Mouse (Mus musculus): ENCODE measurements around the gene Cacng4. TPM values are rescaled to one million over a fixed set of nuclear protein-coding genes. Genes with fewer than 3 reads are reported as not detected.

Cacng4 gene
- polyA plus RNA-seq, 1 experiment from 2014 or later = 39.6 TPM

GRCm38 (mm10) chr11:107796346-107796745 lies 2.0 kb upstream of the Cacng4 start:
- Histone ChIP-seq H3K27me3 (replicated peaks; ENCODE audit: control insufficient read depth, insufficient read depth, low read length) (no peaks in the 10 kb centered on the region), H3K36me3 (ENCODE audit: control insufficient read depth, insufficient read depth) (no peaks in the 10 kb centered on the region), H3K4me2 (ENCODE audit: low read length) (no peak overlapping the region), H3K27ac (ENCODE audit: low read length) (no peak overlapping the region), H3K9me3 (ENCODE audit: control insufficient read depth, low read length) (no peaks in the 10 kb centered on the region), H3K9ac (replicated peaks; ENCODE audit: low read depth, low read length) (no peak overlapping the region), H3K4me3 (replicated peaks; ENCODE audit: low read length) (no peak overlapping the region), H3K4me1 (replicated peaks; ENCODE audit: control insufficient read depth, insufficient read depth, low read length) (peaks cover 37% of the 10 kb centered on the region)
- WGBS = 36% methylated on average over 7 of the region's 7 CpGs
- no peak for ATAC-seq

- H3K27me3 ChIP-seq (replicated peaks; ENCODE audit: control insufficient read depth, insufficient read depth, low read length) = no peaks in the 10 kb centered on the region
- peak overlapping the region; percentile 92 for H3K27ac ChIP-seq (ENCODE audit: low read length)
- peak overlapping the region; percentile 89 for H3K9ac ChIP-seq (replicated peaks; ENCODE audit: low read depth, low read length)
- peaks cover 39% of the 10 kb centered on the region for H3K4me1 ChIP-seq (replicated peaks; ENCODE audit: control insufficient read depth, insufficient read depth, low read length)
- peak overlapping the region; percentile 84 for H3K4me2 ChIP-seq (ENCODE audit: low read length)
- no peak for ATAC-seq
- 2% methylated on average over 9 of the region's 9 CpGs for WGBS
- H3K4me3 ChIP-seq (replicated peaks; ENCODE audit: low read length) = peak overlapping the region; percentile 76
- no peaks in the 10 kb centered on the region for H3K9me3 ChIP-seq (ENCODE audit: control insufficient read depth, low read length)
- H3K36me3 ChIP-seq (ENCODE audit: control insufficient read depth, insufficient read depth) = no peaks in the 10 kb centered on the region
These were observed 1.2 kb upstream of the Cacng4 start for GRCm38 (mm10) chr11:107795384-107796035.

GRCm38 (mm10) chr11:107794103-107794493 lies 259 bp downstream of the Cacng4 start:
- peaks cover 35% of the 10 kb centered on the region for H3K4me1 ChIP-seq (replicated peaks; ENCODE audit: control insufficient read depth, insufficient read depth, low read length)

GRCm38 (mm10) chr11:107793200-107794102 lies 906 bp downstream of the Cacng4 start:
- Histone ChIP-seq H3K4me1 (replicated peaks; ENCODE audit: control insufficient read depth, insufficient read depth, low read length) (peaks cover 34% of the 10 kb centered on the region), H3K27ac (ENCODE audit: low read length) (peak overlapping the region; percentile 92), H3K36me3 (ENCODE audit: control insufficient read depth, insufficient read depth) (peaks cover 4% of the 10 kb centered on the region; the same call in 1 of the 2 replicates), H3K4me2 (ENCODE audit: low read length) (peak overlapping the region; percentile 84), H3K9me3 (ENCODE audit: control insufficient read depth, low read length) (no peaks in the 10 kb centered on the region), H3K27me3 (replicated peaks; ENCODE audit: control insufficient read depth, insufficient read depth, low read length) (no peaks in the 10 kb centered on the region), H3K4me3 (replicated peaks; ENCODE audit: low read length) (peak overlapping the region; percentile 76), H3K9ac (replicated peaks; ENCODE audit: low read depth, low read length) (peak overlapping the region; percentile 89)
- ATAC-seq = peak; percentile 63
- WGBS = under 1% methylated on average over 62 of the region's 64 CpGs

More at GRCm38 (mm10) chr11:107794103-107794493, 259 bp downstream of the Cacng4 start:
- peak overlapping the region; percentile 76 for H3K4me3 ChIP-seq (replicated peaks; ENCODE audit: low read length)
- H3K9ac ChIP-seq (replicated peaks; ENCODE audit: low read depth, low read length) = peak overlapping the region; percentile 89
- H3K36me3 ChIP-seq (ENCODE audit: control insufficient read depth, insufficient read depth) = peaks cover 4% of the 10 kb centered on the region; the same call in 1 of the 2 replicates
- WGBS = under 1% methylated on average over 41 of the region's 41 CpGs
- H3K9me3 ChIP-seq (ENCODE audit: control insufficient read depth, low read length) = no peaks in the 10 kb centered on the region
- peak overlapping the region; percentile 92 for H3K27ac ChIP-seq (ENCODE audit: low read length)
- H3K27me3 ChIP-seq (replicated peaks; ENCODE audit: control insufficient read depth, insufficient read depth, low read length) = no peaks in the 10 kb centered on the region
- ATAC-seq = peak; percentile 41
- peak overlapping the region; percentile 84 for H3K4me2 ChIP-seq (ENCODE audit: low read length)

GRCm38 (mm10) chr11:107792136-107792535 lies 2.2 kb downstream of the Cacng4 start:
- peaks cover 31% of the 10 kb centered on the region for H3K4me1 ChIP-seq (replicated peaks; ENCODE audit: control insufficient read depth, insufficient read depth, low read length)
- H3K9ac ChIP-seq (replicated peaks; ENCODE audit: low read depth, low read length) = no peak overlapping the region; the same call in 1 of the 2 replicates
- peak; percentile 19 for ATAC-seq
- WGBS = 4% methylated on average over 9 of the region's 9 CpGs
- H3K9me3 ChIP-seq (ENCODE audit: control insufficient read depth, low read length) = no peaks in the 10 kb centered on the region
- H3K4me3 ChIP-seq (replicated peaks; ENCODE audit: low read length) = peak overlapping the region; percentile 76
- no peaks in the 10 kb centered on the region for H3K27me3 ChIP-seq (replicated peaks; ENCODE audit: control insufficient read depth, insufficient read depth, low read length)
- H3K36me3 ChIP-seq (ENCODE audit: control insufficient read depth, insufficient read depth) = peaks cover 4% of the 10 kb centered on the region; the same call in 1 of the 2 replicates
- H3K4me2 ChIP-seq (ENCODE audit: low read length) = peak overlapping the region; percentile 84
- 0 out of 2 replicates have a peak overlapping the region, but pooled peaks have one; percentile 8 for H3K27ac ChIP-seq (ENCODE audit: low read length)

GRCm38 (mm10) chr11:107785761-107786160 lies 8.6 kb downstream of the Cacng4 start:
- 70% methylated on average over 3 of the region's 3 CpGs for WGBS
- peak; percentile 36 for ATAC-seq
- H3K4me1 ChIP-seq (replicated peaks; ENCODE audit: control insufficient read depth, insufficient read depth, low read length) = no peaks in the 10 kb centered on the region

GRCm38 (mm10) chr11:107785288-107785687 lies 9.1 kb downstream of the Cacng4 start:
- no peak overlapping the region for H3K9ac ChIP-seq (replicated peaks; ENCODE audit: low read depth, low read length)
- no peaks in the 10 kb centered on the region for H3K9me3 ChIP-seq (ENCODE audit: control insufficient read depth, low read length)
- peaks cover 4% of the 10 kb centered on the region; the same call in 1 of the 2 replicates for H3K36me3 ChIP-seq (ENCODE audit: control insufficient read depth, insufficient read depth)
- 65% methylated on average over 1 of the region's 1 CpGs for WGBS
- no peaks in the 10 kb centered on the region for H3K4me1 ChIP-seq (replicated peaks; ENCODE audit: control insufficient read depth, insufficient read depth, low read length)
- peak; percentile 26; the same call in 1 of the 2 replicates for ATAC-seq
- no peaks in the 10 kb centered on the region for H3K27me3 ChIP-seq (replicated peaks; ENCODE audit: control insufficient read depth, insufficient read depth, low read length)
- no peak overlapping the region for H3K4me2 ChIP-seq (ENCODE audit: low read length)
- no peak overlapping the region for H3K4me3 ChIP-seq (replicated peaks; ENCODE audit: low read length)
- no peak overlapping the region for H3K27ac ChIP-seq (ENCODE audit: low read length)

More at GRCm38 (mm10) chr11:107785761-107786160, 8.6 kb downstream of the Cacng4 start:
- no peak overlapping the region for H3K4me2 ChIP-seq (ENCODE audit: low read length)
- H3K9ac ChIP-seq (replicated peaks; ENCODE audit: low read depth, low read length) = no peak overlapping the region
- H3K27ac ChIP-seq (ENCODE audit: low read length) = no peak overlapping the region
- H3K9me3 ChIP-seq (ENCODE audit: control insufficient read depth, low read length) = no peaks in the 10 kb centered on the region
- H3K27me3 ChIP-seq (replicated peaks; ENCODE audit: control insufficient read depth, insufficient read depth, low read length) = no peaks in the 10 kb centered on the region
- peaks cover 4% of the 10 kb centered on the region; the same call in 1 of the 2 replicates for H3K36me3 ChIP-seq (ENCODE audit: control insufficient read depth, insufficient read depth)
- H3K4me3 ChIP-seq (replicated peaks; ENCODE audit: low read length) = no peak overlapping the region

GRCm38 (mm10) chr11:107783861-107784754 lies 10.2 kb downstream of the Cacng4 start:
- Histone ChIP-seq H3K4me1 (replicated peaks; ENCODE audit: control insufficient read depth, insufficient read depth, low read length) (peaks cover 6% of the 10 kb centered on the region), H3K27ac (ENCODE audit: low read length) (no peak overlapping the region), H3K4me3 (replicated peaks; ENCODE audit: low read length) (no peak overlapping the region), H3K9ac (replicated peaks; ENCODE audit: low read depth, low read length) (no peak overlapping the region), H3K9me3 (ENCODE audit: control insufficient read depth, low read length) (no peaks in the 10 kb centered on the region), H3K4me2 (ENCODE audit: low read length) (no peak overlapping the region), H3K27me3 (replicated peaks; ENCODE audit: control insufficient read depth, insufficient read depth, low read length) (no peaks in the 10 kb centered on the region), H3K36me3 (ENCODE audit: control insufficient read depth, insufficient read depth) (no peaks in the 10 kb centered on the region)
- ATAC-seq = no peak
- WGBS = 82% methylated on average over 8 of the region's 8 CpGs
